Mouse (Mus musculus) G1E (cell line): Measurements from ENCODE around the gene Aire.

Experiments used
- CTCF ChIP-seq: IDR thresholded peaks from 2 replicates; pipeline ENCODE4 v1.5.1; 2012; ENCODE audit warnings: low read depth, low read length, inconsistent platforms, mixed read lengths
- TAL1 ChIP-seq: conservative IDR thresholded peaks from 2 replicates; pipeline ENCODE4 v1.6.1; 2012; ENCODE audit warnings: low read depth, low read length, inconsistent platforms, mixed read lengths

- TF ChIP-seq TAL1 (no peak), CTCF (no peak)
These were observed 1.8 kb downstream of the Aire start, which contains the start of gene Dnmt3l for GRCm38 (mm10) chr10:78041647-78042046.
